Mouse (Mus musculus) left cerebral cortex, postnatal 36 days (tissue): ENCODE measurements around the gene Gtf2ird2. TPM values are rescaled to one million over a fixed set of nuclear protein-coding genes. Genes with fewer than 3 reads are reported as not detected.

Experiments used
- DNase-seq, 2 experiments: peaks; one replicate each; pipeline ENCODE4 v3.0.0; 2021 to 2022; ENCODE audit warnings: low spot score in 2 of 2, mixed read lengths in 1 of 2
- intact Hi-C: fragments of 180-260 bp; cut with DNase I; formaldehyde crosslinking; loops from one replicate; pipeline ENCODE4 v1.15.1; 2025
- total RNA-seq, 2 experiments: library from RNA; stranded (reverse); gene quantifications; 2 replicates each; pipeline ENCODE4 v1.2.3; 2021

The Gtf2ird2 gene
- total RNA-seq, 2 experiments from 2014 or later, result 14.5 to 18.6 TPM

DNA sequence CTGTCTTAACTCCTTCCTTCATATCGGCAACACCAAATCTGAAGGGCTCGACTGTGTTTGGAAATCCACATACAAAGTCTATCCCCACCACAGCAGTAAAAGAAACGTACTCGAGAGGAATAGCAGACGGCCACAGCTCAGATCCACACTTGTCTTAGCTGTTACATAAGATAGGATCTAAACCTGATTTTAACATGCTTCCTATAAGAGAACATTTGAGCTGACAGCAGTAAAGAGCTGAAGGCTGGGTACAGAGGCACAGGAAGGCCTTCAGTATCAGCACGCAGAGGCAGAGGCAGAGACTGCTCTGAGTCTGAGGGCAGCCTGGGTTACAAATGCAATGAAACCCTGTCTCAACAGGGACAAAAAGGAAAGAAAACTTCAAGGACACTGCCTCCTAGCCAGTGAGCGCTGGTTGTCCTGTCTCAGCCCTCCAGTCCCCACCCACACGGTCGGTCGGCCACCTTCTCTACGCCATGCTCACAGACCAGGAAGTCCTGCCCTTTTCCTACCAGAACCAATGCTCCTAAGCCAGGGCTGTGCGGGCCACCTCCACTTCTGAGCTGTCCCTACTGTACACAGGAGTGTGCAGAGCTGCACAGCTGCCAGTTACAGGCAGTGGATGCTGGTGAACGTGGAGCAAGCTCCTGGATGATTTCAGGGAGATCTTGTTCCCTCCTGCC is 73.7 kb downstream of the Gtf2ird2 start:
- DNase-seq, result no peak
- intact Hi-C loops, result no loop called here

DNA sequence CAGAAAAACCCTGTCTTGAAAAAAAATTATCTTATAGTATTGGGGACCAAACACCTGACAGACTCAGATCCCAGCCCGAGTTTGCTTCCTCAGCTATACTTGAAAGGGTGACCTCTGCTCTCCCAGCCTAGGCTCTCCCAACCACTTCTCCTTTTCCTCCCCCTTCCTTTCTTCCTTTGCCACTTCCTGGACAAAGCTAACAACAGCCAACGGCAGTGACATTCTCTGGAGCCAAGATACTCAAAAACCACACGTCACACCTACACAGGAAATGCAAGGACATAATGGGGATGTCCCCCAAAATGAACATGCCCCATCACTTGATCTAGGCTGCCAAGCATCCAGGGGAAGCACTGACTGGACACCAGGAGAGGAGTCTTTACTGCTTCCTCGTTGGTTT is 74.6 kb downstream of the Gtf2ird2 start:
- intact Hi-C loops, result no loop called here
- DNase-seq, result no peak

DNA sequence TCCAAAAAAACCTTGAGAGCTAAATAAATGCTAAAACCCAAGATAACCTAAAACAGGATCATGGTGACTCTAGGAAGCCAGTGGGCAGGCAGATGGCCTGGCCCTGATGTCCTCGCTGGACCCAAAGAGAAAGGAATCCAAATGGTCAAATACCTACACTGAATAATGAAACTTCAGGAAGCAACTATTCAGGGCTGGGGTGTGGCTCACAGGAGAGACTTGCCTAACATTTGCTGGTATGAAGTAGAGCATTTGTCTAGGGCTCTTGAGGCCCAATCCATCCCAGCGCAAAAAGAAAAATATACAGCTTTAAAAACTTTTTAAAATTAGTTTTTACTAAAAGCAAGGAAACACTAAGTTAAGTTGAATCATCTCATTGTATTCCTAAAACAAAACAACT is 75.1 kb downstream of the Gtf2ird2 start:
- no peak for DNase-seq
- intact Hi-C loops, result no loop called here

GRCm38 (mm10) chr5:134260001-134260636 is 76.3 kb downstream of the Gtf2ird2 start:
- no peak for DNase-seq

GRCm38 (mm10) chr5:134265890-134266289 is 82.1 kb downstream of the Gtf2ird2 start:
- DNase-seq, result no peak

More at GRCm38 (mm10) chr5:134260001-134260636, 76.3 kb downstream of the Gtf2ird2 start:
- intact Hi-C loops, result no loop called here

GRCm38 (mm10) chr5:134266404-134266803 is 82.6 kb downstream of the Gtf2ird2 start:
- intact Hi-C loops, result no loop called here

More at GRCm38 (mm10) chr5:134265890-134266289, 82.1 kb downstream of the Gtf2ird2 start:
- intact Hi-C loops, result no loop called here

GRCm38 (mm10) chr5:134268751-134269150 is 84.9 kb downstream of the Gtf2ird2 start:
- intact Hi-C loops, result no loop called here
- DNase-seq, result no peak

More at GRCm38 (mm10) chr5:134266404-134266803, 82.6 kb downstream of the Gtf2ird2 start:
- DNase-seq, result no peak

DNA sequence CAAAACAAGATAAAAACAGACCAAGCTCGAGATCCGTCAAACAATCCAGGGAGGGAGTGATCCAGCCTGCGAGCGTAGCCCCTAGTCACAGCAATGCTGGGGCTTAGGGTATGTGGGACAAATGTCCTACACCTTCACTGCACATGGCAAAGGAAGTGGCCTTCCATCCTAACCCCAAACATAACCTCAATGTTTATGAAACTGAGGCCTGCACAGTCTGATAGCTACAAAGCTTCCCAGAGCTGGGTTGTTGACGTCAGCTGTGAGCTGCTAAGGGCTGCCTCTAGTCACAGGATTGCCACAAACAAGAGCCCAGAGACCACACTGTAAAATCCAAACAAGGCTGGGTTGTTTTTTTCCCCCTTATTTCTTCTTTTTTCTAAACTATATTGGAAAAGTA is 85.9 kb downstream of the Gtf2ird2 start:
- intact Hi-C loops, result loop anchor here (10.0 kb wide), 1 partner anchor 75 kb away; no protein-coding TSS in a partner anchor
- no peak for DNase-seq

DNA sequence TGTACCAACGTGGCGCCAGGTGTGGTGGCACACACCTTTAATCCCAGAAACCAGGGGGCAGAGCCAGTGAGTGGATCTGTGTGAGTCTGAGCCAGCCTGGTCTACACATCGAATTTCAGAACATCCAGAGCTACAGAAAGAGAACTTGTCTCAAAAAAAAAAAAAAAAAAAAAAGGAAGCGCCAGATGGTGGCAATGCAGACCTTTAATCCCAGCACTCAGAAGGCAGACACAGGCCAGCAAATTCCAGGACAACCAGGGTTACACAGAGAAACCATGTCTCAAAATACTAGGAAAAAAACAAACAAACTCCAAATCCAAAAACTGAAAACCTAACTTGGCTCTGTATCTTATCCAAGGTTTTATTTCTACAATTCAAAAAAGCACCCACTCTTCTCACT is 86.7 kb downstream of the Gtf2ird2 start:
- DNase-seq, result no peak
- intact Hi-C loops, result loop anchor here (10.0 kb wide), 1 partner anchor 74 kb away; no protein-coding TSS in a partner anchor

- intact Hi-C loops, result loop anchor here (10.0 kb wide), 1 partner anchor 73 kb away; no protein-coding TSS in a partner anchor
- DNase-seq, result no peak
Measured at GRCm38 (mm10) chr5:134271421-134271820, 87.6 kb downstream of the Gtf2ird2 start.

GRCm38 (mm10) chr5:134272761-134273160 is 88.9 kb downstream of the Gtf2ird2 start:
- intact Hi-C loops, result loop anchor here (10.0 kb wide), 1 partner anchor 72 kb away; no protein-coding TSS in a partner anchor
- DNase-seq, result no peak

GRCm38 (mm10) chr5:134273761-134274160 is 89.9 kb downstream of the Gtf2ird2 start:
- intact Hi-C loops, result loop anchor here (10.0 kb wide), 1 partner anchor 71 kb away; no protein-coding TSS in a partner anchor
- DNase-seq, result no peak

Other genes starting within 250 kb of the Gtf2ird2 start
- 10 to 100 TPM; 81.8 to 92.0 TPM for gene Castor2, start 84.3 kb upstream of the Gtf2ird2 start, total RNA-seq
- gene Rcc1l, start 7.2 kb upstream of the Gtf2ird2 start, total RNA-seq, result 10 to 100 TPM; 15.2 to 16.5 TPM
- gene Ncf1, start 45.6 kb downstream of the Gtf2ird2 start, total RNA-seq, result 1 to 10 TPM; 6.5 to 7.2 TPM
- gene Gtf2i, start 130.7 kb downstream of the Gtf2ird2 start, total RNA-seq, result 100 to 1,000 TPM; 212 to 223 TPM